Mouse (Mus musculus): Measurements from ENCODE around the gene Zfp329.
"Not testable (repeated sequence)": the region's sequence is repeated elsewhere in the genome, so short reads cannot be mapped to it uniquely, and the experiment has no call there.

Zfp329 gene

DNA sequence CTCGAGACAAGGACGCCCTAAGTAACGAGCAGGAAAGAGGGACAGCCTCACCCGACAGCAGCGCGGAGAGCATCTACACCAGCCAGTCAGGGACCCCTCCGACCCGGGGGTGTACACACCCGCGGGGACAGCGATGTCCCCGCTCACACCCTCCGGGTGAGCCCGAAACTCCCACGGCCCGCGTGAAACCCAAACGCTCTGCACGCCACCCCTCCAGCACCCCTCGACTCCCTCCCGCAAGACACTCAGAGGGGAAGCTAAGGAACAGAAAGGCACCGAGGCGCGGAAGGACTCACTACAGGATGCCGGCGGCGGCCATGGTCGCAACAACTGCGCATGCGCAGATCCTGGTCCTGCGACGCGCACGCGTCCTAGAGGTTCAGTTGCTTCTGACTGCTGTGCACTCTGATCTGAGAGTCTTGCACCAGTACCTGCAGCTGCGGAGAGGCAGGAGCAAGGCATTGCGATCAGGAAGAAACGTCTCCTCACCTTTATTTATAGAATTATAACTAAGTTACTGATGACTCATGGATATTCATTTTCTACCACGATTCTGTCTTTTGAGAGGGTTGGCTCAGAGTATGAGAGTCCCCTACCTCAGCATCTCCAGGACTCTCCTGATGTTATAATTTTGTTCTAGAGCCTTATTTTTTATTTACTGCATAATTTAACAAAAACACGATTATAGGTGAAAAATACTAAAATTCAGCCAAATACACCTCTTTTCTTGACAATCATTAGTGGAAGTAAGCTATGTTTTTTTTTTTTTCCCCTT is at the start of gene Zfp329:
Zfp329 (minus strand) TSS at position 338 of the 775 bp plus-strand sequence.
- peak; percentile 86 to 88 for DNase-seq (ENCODE audit: low spot score in 2 of 2)

DNA sequence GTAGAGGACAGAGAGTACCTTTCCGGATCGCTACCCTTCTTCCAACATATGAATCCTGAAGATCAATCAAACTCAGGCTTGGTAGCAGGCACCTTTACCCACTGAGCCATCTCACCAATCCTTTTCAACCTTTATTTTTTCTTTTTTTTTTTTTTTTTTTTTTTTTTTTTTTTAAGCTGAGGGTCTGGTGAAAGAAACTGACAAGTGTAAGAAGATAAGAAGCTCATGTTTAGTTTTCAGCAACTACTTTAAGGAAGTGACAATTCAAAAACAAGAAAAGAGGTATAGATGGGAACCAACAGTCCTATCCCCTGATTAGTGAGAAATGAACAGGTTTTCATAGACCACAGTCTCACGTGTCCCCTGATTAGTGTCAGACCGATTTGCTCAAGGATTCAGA is 17.1 kb upstream of the Zfp329 start:
- DNase-seq (ENCODE audit: low spot score in 2 of 2), result no peak

DNA sequence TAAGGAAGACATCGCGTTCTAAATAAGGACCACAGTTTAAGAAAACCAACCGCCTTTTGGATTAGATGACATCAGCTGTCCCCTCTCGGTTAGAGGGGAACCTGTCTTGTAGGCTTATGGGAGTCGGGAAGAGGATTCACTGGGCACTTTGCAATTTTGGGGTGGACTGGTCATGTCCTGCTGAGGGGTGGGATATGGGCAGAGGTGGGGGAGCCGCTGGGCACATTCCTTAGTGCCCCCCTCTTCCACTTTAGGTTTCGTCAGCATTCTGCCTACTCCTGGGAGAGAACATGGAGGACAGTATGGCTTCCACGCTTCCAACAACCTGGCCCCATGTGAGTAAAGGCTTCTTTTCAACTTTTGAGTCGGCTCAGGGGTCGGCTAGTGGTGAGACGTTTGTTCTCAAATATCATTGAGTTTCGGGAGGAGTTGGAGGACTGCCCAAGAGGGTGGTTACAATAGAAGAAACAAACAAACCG is 16.6 kb upstream of the Zfp329 start:
- no peak for DNase-seq (ENCODE audit: low spot score in 2 of 2)

DNA sequence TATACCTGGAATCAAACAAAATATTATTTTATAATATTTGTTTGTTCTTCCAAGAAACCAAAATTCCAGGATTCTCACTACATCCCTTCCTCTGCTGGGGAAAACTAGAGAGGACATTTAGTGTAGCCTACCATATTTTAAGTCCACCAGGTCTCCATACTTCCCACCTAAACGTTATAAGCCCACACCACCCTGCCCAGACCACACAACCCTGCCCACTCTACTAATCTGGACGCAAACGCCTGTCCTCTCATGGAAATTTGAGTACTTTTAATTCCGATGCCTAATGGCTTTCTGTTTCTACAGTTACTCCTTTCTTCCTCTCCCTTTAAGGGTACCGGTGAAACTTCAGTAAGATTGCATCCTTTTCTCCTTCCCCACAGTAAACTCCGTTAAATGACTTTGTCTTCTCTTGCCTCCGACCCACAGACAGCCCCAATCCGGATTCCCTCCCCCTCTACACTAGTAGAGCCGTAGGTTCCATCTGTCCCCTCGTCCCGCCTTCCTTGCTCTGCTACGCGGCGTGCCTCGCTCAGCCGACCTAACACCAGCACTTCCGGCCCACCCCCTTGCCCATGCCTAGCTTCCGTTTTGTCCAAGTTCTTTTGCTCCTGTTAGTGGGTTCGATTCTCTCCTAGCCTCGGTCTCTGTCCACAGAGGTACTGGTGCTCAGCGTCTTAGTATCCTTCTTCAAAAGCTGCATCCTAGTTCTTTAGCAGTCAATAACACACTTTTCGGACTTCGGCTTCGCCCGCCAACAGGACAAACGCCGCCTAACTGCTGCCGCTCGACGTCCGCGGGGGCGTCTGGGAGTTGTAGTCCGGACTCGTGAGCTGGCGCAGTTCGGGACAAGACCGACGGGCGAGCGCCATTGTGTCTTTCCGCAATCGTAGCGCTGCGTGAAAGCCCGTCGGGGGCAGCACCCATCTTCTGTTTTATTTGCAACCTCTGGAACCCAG is 15.8 kb upstream of the Zfp329 start, which contains the start of gene Zfp110:
Zfp110 (plus strand) TSS at position 600 of the 959 bp plus-strand sequence.
- peak; percentile 91 for DNase-seq (ENCODE audit: low spot score in 2 of 2)

DNA sequence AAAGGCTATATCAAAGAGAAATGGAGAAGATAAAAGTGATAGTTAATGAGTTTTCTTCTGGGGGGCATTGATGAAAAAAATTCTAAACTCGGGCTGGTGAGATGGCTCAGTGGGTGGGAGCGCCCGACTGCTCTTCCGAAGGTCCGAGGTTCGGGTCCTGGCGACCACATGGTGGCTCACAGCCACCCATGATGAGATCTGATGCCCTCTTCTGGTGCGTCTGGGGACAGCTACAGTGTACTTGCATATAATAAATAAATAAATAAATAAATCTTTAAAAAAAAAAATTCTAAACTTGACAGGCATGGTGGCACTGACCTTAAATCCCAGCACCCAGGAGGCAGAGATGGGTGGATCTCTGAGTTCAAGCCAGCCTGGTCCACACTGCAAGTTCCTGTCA is 3.1 kb downstream of the Zfp329 start:
- DNase-seq (ENCODE audit: low spot score in 2 of 2), result no peak

DNA sequence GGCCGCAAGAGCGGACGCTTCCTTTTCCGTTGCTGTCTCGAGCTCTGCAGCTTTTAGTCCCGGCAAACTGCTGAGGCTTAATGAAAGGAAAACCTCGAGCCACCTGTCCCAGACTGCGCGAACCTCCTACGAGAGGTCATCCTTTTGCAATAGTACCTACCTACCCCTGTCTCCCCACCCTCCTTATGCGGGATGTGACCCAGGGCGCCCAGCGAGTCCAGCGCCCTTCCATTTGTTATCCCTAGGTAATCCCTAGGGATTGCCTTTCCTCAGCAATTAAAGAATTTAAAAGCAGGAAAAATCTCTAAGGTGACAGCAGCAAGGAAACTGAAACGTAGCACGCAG is 15.0 kb downstream of the Zfp329 start:
- DNase-seq (ENCODE audit: low spot score in 2 of 2), result no peak

DNA sequence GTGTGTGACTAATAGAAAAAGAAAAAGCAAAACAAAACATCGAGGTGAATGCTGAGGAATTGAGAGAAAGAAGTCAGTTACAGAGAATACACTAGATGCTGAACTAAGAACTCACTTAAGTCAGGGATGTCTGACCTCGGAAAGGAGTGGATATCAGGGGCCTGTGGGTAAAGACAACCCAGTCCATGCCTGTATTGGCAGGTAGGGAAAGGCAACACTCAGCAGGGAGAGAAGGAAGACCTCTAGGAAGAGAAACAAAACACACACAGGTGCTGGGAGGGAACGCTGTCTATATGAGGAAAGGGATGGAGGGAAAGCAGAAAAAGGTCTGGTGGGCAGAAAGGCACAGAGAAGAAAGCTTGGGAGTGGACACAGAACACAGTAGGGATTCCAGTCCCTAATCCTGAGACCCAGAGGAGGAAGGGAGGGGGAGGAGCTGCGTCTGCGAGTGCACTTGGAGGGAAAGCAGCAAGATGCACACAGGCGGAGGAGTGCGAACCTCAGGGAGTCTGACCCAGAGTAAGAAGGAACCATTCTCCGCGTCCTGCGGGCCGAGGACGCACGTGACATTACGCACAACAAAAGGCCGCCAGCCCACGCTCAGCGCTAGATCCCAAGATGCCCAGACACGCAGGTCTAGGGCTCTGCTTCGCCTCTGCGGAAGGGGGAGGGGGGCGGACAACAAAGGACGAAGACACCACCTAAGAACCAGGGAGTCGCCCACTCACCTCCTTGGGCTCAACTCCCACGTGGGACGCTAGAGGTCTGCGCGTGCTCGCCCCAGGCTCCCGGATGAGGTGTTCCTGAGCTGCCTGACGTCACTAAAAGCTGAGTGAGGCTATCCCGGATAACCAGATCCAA is 15.6 kb downstream of the Zfp329 start, which contains the start of gene Zscan18:
Zscan18 (minus strand) TSS at position 770 of the 861 bp plus-strand sequence.
- DNase-seq (ENCODE audit: low spot score in 2 of 2), result peak; percentile 49 to 65

DNA sequence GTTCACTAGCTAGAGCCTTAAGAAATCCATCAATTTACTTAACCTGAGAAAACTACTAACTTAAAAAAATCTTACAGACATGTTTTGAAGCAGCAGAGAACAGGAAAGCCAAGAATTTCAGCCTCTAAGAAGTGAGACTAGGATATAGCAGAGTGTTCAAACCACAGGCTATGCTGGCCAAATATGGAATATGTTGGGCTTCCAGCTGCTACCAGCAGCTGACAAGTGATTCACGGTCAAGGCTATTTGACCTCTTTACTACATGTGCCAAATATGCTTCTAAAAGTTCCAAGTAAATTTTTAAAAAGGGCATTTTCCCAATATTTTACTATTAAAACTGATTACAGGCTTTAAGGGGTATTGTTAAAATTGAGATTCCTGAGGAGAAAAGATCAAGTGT is 19.1 kb downstream of the Zfp329 start:
- no peak for DNase-seq (ENCODE audit: low spot score in 2 of 2)

DNA sequence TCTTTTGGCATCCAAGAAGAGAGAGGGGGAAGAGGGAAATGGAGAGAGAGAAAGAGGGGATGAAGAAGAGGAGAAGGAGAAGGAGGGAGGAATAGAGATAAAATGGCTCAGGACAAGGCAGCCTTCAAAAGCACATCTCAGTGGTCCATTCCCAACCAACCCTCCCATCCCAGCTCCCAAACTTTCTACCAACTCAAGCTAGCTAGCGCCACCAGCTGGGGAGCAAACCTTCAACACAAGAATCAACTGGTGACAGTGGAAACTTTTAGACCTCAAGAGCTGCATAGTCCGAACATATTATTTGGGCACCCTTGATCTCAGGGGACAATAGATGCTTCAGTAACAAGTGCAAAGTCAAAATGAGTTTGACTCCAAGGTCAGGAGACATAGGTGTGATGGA is 20.7 kb downstream of the Zfp329 start:
- DNase-seq (ENCODE audit: low spot score in 2 of 2), result no peak

DNA sequence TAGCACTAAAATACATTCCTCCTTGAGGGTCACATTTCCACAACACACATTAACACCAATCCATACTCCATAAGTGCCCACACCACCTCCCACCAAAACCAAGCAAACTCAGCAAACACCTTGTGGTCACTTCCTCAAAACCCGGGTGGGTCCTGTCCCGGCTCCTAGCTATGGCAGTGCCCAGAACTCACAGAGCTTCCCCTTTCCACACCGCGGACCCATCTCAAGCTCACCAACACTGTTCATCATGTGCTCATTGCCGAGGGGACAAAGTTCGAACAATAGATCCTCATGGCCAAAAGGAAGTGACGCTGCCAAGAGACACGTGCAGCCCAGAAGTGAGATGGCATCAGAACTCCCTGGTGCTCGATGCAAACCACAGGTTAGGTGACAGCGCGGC is 26.0 kb downstream of the Zfp329 start:
- not testable (repeated sequence) for DNase-seq (ENCODE audit: low spot score in 2 of 2)

DNA sequence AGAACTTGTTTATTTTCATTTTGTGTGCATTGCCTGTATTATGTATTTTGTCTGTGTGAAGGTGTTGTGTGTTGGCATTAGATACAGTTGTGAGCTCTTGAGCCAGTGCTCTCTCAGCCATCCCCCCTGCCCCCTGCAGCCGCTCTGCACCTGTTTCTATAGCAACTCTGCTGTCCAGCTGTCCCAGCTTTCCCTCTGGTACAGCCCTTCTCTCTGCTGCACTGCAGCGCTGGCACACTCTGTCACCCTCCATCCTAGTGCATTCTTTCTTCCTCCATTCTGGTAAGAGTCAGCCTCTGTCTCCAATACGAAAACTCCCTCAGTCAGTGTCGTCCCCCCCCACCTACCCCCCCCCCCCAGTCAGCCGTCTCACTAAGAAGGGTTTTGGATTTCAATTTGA is 30.6 kb downstream of the Zfp329 start:
- no peak for DNase-seq (ENCODE audit: low spot score in 2 of 2)

DNA sequence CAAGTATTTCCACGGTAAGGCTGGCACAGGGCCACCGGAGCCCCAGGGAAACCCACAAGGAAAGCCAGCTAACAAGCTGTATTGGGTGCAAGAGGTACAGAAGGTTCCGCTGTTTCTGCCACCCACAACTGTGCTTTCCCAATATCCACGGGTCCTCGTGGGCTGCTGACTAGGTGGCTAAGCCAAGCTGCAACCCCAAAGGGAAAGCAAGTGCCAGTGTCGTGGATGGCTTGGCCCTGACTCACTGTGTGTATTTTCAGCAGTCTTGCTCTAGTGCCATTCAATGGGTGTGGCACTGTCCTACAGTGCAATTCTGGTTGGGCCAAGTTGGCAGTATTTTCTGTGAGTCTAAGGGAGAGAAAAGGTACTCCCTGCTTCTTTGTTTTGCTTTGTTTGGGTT is 31.3 kb downstream of the Zfp329 start:
- no peak for DNase-seq (ENCODE audit: low spot score in 2 of 2)

DNA sequence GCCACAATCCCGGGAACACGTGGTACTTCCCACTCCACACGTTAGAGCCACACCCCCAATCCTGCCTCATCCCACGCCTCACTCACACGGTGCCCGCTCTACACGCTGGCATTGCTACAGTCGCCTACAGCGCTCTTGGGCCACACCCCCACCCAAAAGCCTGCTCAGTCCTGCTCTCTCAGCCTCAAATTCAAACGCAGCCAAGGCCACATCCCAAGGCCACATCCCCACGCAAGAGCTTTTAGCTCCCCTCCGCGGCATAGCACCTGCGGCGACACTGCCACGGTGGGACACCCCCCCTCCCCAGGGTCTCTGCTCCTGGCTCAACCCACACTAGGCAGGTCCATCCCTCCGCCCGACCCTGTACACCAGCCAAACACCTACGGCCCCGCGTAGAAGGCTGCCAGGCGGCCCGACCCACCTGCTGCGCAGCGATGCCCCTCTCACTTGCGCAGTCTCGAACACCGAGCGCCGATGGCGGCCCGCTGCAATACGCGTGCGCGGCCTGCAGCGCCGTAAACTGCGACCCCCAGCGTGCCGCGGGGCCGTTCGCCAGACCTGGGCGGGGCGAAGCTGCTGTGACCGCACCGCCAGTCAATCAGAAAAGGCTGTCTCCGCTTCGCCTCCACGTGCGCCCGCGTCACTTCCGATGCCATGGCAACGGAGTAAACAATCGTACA is 38.4 kb downstream of the Zfp329 start:
- peak; percentile 26 to 50 for DNase-seq (ENCODE audit: low spot score in 2 of 2)

DNA sequence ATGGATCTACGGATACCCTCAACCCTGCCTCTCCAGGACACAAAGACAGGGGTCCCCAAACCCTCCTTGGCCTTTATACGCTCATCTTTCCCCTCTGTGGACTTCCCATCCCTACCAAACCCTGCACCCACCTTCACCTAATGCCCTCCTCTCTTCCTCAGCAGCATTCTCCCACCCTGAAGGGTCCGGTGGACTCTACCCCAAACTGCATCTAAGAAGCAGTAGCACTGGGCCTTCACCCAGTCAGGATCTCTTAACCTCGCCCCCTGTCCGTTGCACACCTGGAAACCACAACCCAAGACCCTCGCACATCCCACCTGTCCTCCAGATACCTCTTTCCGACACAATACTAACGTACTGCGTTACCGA is 38.9 kb downstream of the Zfp329 start:
- DNase-seq (ENCODE audit: low spot score in 2 of 2), result no peak

DNA sequence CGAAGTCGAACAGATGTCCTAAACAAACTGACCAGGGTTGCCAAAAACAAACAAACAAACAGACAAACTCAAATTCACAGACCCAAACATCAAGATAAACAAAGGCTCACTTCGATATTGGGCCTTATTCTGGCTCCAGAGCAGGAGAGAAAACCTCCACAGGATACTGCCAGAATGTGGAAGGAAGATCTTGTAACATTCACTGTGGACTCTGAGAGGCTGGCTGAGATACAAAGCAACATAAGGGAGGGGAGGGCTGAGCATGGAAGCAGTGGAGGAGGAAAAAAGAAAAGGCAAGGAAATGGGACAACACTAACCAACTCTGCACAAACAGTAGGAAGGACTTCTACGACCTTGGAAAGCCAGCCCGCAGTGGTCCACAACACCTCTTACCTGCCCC is 39.5 kb downstream of the Zfp329 start:
- DNase-seq (ENCODE audit: low spot score in 2 of 2), result no peak

DNA sequence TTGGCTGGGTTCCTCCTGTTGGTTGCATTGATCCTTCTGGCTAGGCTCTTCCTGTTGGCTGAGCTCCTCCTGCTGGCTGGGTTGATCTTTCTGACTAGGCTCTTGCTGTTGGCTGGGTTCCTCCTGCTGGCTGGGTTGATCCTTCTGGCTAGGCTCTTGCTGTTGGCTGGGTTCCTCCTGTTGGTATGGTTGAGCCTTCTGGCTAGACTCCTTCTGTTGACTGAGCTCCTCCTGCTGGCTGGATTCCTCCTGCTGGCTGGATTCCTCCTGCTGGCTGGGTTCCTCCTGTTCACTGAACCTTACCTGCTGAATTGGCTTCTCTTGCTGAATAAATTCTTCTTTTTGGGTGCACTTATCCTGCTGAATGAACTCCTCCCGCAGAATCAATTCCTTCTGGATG is 44.1 kb downstream of the Zfp329 start:
- DNase-seq (ENCODE audit: low spot score in 2 of 2), result peak in 1 of 2 experiments; percentile 22

DNA sequence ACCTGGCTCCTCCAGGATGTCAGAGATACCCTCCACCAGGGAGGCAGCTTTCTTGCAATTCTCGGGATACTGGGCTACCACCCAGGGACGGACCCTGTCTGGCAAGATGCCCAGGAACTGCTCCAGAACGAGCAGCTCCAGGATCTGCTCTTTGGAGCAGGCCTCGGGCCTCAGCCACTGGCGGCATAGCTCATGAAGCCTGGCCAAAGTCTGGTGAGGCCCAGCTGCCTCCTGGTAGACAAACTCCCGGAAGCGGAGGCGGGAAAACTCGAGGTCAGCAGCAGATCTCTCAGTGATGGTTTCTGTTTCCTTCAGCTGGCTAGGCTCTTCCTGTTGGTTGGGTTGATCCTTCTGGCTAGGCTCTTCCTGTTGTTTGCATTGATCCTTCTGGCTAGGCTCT is 44.5 kb downstream of the Zfp329 start:
- no peak for DNase-seq (ENCODE audit: low spot score in 2 of 2)

Data from urinary bladder, postnatal 36 days (tissue).